Mouse (Mus musculus) bone marrow, adult 2 months (tissue): Measurements from ENCODE around the gene Manbal.
A peak's percentile ranks its signal among the peaks of the same experiment; 100 is the strongest.

ENCODE experiments used
- CTCF ChIP-seq: fragments of 200-500 bp; IDR thresholded peaks from 2 replicates; pipeline ENCODE4 v1.5.1; 2011; ENCODE audit warnings: low read length, control low read depth; ENCODE audit not compliant: control insufficient read depth, insufficient read depth
- POLR2A ChIP-seq: fragments of 200-500 bp; IDR thresholded peaks from 2 replicates; pipeline ENCODE4 v1.6.1; 2011; ENCODE audit warnings: low read depth, mild to moderate bottlenecking, control low read depth, low read length, borderline replicate concordance; ENCODE audit not compliant: control insufficient read depth

DNA sequence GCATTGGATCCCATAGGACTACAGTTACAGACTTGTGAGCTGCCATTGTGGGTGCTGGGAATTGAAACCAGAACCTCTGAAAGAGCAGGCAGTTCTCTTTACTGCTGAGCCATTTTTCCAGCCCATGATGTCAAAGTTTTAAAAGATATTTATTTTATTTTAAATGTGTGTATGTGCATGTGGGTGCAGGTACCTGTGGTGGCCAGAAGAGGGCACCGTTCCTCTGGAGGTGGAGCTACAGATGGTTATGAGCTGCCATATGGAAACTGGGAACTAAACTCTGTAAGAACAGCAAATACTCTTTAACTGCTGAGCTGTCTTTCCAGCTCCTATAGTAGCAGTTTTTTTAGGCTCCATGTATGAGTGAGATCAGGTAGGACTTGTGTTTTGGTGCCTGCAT, 74.0 kb downstream of the Manbal start:
- TF ChIP-seq CTCF = peak; percentile 33; the same call in 1 of the 2 replicates
- no peak for TF ChIP-seq POLR2A
